Mouse (Mus musculus) CH12.LX (cell line): ENCODE results near the gene Slc1a7.

Experiments used
- MAFK ChIP-seq: IDR thresholded peaks from 2 replicates; pipeline ENCODE4 v1.6.1; 2011; ENCODE audit warnings: low read length, improper control_type of control experiment; ENCODE audit not compliant: insufficient replicate concordance
- RAD21 ChIP-seq: IDR thresholded peaks from 2 replicates; pipeline ENCODE4 v1.6.1; 2011; ENCODE audit warnings: low read depth, mild to moderate bottlenecking, low read length, improper control_type of control experiment, moderate library complexity

GRCm38 (mm10) chr4:107921952-107922351, 46.2 kb upstream of the Slc1a7 start:
- TF ChIP-seq MAFK (no peak), RAD21 (no peak)
